Mouse (Mus musculus) lung, embryonic 15.5 days (tissue): ENCODE results near the gene Fastkd3. TPM values are rescaled to one million over a fixed set of nuclear protein-coding genes. Genes with fewer than 3 reads are reported as not detected.
"Not testable (repeated sequence)": the region's sequence is repeated elsewhere in the genome, so short reads cannot be mapped to it uniquely, and the experiment has no call there.

ENCODE experiments used
- ATAC-seq: fragments of 200-750 bp; cut with Nextera tagmentation; 2 replicates; pipeline ENCODE4 v1.8.0; 2017; ENCODE audit warnings: moderate number of reproducible peaks, borderline replicate concordance; ENCODE audit not compliant: low FRiP score, low TSS enrichment; ENCODE audit errors: extremely low read depth
- H3K27ac ChIP-seq: fragments of 300-500 bp; sonication (generic); 2 replicates; pipeline ENCODE4 v1.5.1; 2015; ENCODE audit warnings: moderate library complexity, mild to moderate bottlenecking, inconsistent platforms
- H3K27me3 ChIP-seq: fragments of 300-500 bp; sonication (generic); 2 replicates; pipeline ENCODE4 v1.6.1; 2015; ENCODE audit warnings: inconsistent platforms
- H3K36me3 ChIP-seq: fragments of 300-500 bp; sonication (generic); 2 replicates; pipeline ENCODE4 v1.6.1; 2015; ENCODE audit warnings: inconsistent platforms
- H3K4me1 ChIP-seq: fragments of 300-500 bp; sonication (generic); 2 replicates; pipeline ENCODE4 v1.6.1; 2015; ENCODE audit warnings: inconsistent platforms
- H3K4me2 ChIP-seq: fragments of 300-500 bp; sonication (generic); 2 replicates; pipeline ENCODE4 v1.6.1; 2015; ENCODE audit warnings: inconsistent platforms, mild to moderate bottlenecking, moderate library complexity
- H3K4me3 ChIP-seq: fragments of 300-500 bp; sonication (generic); 2 replicates; pipeline ENCODE4 v1.5.1; 2015; ENCODE audit warnings: mild to moderate bottlenecking, inconsistent platforms
- H3K9ac ChIP-seq: fragments of 300-500 bp; sonication (generic); 2 replicates; pipeline ENCODE4 v1.6.1; 2015; ENCODE audit warnings: inconsistent platforms
- H3K9me3 ChIP-seq: fragments of 300-500 bp; sonication (generic); 2 replicates; pipeline ENCODE4 v1.6.1; 2016; ENCODE audit warnings: inconsistent platforms
- WGBS: fragments of 180-500 bp; shearing (Covaris S2); methylation state at CpG from one replicate; pipeline ENCODE4 v1.1.7; 2015; 5-methylcytosine and 5-hydroxymethylcytosine counted together
- polyA plus RNA-seq: library from polyadenylated mRNA; unstranded; fragments of >200 nt; fragmentation: Nextera tagmentation; extraction: Ambion mirVana; gene quantifications from 2 replicates; pipeline ENCODE4 v1.2.1, GENCODE M21; 2015

Gene Fastkd3
- polyA plus RNA-seq: 34.7 and 36.0 TPM in 2 replicates

DNA sequence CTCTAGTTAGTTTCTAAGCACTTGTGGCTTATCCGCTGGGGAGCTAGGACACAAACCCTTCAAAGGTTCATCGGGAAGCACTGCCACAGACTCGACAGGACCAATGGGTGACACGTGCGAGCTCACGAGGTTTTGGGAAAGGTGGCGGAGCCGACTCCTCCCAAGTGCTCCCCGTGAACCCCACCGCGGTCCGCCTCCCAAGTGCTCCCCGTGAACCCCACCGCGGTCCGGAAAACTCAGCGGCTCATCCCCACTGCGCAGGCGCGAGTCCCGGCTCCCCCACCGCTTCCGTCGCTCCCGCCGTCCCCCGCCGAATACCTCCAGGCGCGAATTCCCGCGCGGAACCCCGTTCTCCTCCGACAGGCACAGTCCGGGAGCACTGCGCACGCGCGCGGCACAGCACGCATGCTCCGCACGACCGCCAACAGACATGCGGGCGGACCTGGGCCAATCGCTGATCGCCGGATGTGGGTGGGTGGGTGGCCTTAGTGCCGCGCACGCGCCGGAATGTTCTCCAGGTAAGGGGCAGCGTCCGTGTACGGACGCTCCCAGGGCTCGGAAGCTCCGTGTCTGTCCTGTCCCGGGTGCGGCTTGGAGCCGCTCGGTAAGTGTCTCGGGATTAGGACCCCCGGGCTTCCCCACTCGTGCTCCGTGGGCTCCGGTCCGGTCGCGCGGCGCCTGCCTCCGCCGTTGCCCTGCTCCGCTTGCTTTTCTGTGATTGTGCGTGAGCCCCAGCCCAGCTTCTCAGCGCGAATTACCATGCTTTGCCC is at the start of gene Fastkd3, which contains the start of gene Mtrr:
Gene Fastkd3, plus strand, starts transcription at position 488 of the 770 bp plus-strand sequence.
Gene Mtrr, minus strand, starts transcription at position 403 of the 770 bp plus-strand sequence.
- Histone ChIP-seq H3K9ac (peak within 1 kb of the TSS; percentile 66), H3K36me3 (peaks cover 38% of the 10 kb centered on the region), H3K9me3 (no peaks in the 10 kb centered on the region), H3K4me1 (peaks cover 15% of the 10 kb centered on the region), H3K4me3 (peak within 1 kb of the TSS; percentile 68), H3K4me2 (peak within 1 kb of the TSS; percentile 85), H3K27ac (peak within 1 kb of the TSS; percentile 85), H3K27me3 (no peaks in the 10 kb centered on the region)
- under 1% methylated on average over 57 of the region's 81 CpGs for WGBS
- peak; percentile 98 for ATAC-seq

DNA sequence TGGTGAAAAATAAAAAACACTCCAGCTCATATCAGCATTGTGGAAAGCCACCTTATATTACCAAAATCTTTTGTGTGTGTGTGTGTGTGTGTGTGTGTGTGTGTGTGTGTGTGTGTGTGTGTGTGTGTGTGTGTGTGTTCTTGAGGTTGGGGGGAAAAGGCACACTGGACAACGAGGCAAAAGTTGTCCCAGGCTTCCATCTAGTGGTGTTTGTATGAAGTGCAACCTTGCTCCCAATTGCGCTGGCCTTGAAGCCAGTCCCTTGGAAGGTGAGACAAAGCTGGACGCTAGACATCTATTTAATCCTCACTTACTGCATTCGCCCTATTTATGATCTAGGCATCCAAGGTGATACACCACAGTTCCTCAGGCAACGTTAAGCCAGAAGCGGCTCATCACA is 28.6 kb upstream of the Fastkd3 start:
- H3K36me3 ChIP-seq, H3K9me3 ChIP-seq, H3K9ac ChIP-seq, ATAC-seq, H3K27me3 ChIP-seq, H3K4me2 ChIP-seq, H3K27ac ChIP-seq, H3K4me3 ChIP-seq, H3K4me1 ChIP-seq: not testable (repeated sequence)
- WGBS: 15% methylated on average over 4 of the region's 6 CpGs

DNA sequence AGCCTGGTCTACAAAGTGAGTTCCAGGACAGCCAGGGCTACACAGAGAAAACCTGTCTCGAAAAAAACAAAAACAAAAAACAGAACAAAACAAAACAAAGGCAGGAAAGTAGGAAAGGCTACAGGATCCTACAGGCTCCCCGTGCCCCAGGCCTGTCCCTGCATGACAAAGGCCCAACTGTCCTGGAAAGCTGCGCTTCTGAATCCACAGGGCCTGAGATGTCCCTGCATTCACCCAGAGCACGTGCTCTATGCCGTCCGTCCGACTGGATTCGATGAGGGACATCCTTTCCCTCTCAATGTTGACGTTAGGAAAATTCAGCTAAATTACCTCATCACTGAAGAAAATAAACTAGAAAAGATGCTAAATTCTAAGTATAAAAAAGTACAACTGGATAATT is 13.9 kb upstream of the Fastkd3 start:
- Histone ChIP-seq H3K27ac (no peak overlapping the region), H3K27me3 (no peaks in the 10 kb centered on the region), H3K4me2 (no peak overlapping the region), H3K4me1 (peaks cover 8% of the 10 kb centered on the region; the same call in 1 of the 2 replicates), H3K4me3 (no peak overlapping the region), H3K36me3 (peaks cover 60% of the 10 kb centered on the region), H3K9ac (no peak overlapping the region), H3K9me3 (no peaks in the 10 kb centered on the region)
- 92% methylated on average over 9 of the region's 9 CpGs for WGBS
- no peak for ATAC-seq

DNA sequence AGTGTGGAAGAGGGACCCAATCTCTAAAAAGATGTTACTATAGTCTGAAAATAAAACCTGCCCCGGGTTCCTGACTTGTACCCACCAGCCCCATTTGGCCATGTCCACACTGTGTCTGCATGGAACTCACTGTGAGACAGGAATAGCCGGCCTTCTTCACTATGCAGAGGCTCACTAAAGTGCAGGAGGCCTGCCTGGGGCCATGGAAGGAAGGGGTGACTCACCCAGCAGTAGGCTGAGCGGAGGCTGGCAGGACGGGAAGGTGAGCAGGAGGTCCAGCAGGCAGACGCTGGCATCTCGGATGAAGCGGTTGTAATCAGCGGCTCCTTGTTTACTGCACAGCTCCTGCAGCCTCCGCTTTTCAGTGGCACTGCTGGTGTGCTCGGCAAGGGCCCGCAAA is 13.5 kb upstream of the Fastkd3 start:
- H3K36me3 ChIP-seq: peaks cover 59% of the 10 kb centered on the region
- H3K27ac ChIP-seq: no peak overlapping the region
- H3K4me1 ChIP-seq: peaks cover 12% of the 10 kb centered on the region; the same call in 1 of the 2 replicates
- ATAC-seq: no peak
- no peak overlapping the region for H3K4me2 ChIP-seq
- H3K9me3 ChIP-seq: no peaks in the 10 kb centered on the region
- 91% methylated on average over 11 of the region's 11 CpGs for WGBS
- no peak overlapping the region for H3K9ac ChIP-seq
- no peaks in the 10 kb centered on the region for H3K27me3 ChIP-seq
- no peak overlapping the region for H3K4me3 ChIP-seq

DNA sequence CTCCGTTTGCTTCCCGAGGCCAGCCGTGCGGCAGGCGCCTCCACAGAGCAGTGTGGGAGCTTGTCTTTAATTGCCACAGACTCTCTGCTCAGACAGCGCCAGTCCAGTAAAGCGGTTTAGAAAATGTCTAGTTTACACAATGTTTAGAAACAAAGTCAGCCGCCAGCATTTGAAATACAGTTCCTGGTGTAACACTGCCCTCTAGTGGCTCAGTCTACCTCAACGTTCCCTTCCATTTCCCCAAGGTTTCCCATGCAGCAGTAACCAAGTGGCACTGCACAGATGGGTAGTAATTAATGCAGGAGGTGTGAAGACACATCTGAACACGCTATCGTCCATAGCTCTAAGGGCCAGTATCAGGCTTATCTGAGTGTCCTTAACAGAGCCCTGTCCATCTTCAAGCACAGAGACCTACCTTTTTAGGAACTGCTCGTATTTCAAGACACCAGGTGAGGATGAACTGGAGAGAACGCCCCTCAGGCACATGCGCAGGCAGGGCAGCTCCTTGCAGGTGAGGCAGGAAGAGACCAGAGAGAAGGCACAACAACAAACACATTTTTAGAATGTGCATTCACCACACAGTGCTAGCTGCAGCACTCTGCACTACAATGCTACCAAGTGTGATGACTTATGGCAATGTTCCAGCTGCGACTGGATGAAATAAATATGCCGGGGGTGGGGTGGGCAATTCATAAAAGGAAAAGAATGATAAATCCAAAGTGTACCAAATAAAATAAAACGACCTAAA is 12.3 kb upstream of the Fastkd3 start:
- no peaks in the 10 kb centered on the region for H3K27me3 ChIP-seq
- peaks cover 47% of the 10 kb centered on the region for H3K36me3 ChIP-seq

DNA sequence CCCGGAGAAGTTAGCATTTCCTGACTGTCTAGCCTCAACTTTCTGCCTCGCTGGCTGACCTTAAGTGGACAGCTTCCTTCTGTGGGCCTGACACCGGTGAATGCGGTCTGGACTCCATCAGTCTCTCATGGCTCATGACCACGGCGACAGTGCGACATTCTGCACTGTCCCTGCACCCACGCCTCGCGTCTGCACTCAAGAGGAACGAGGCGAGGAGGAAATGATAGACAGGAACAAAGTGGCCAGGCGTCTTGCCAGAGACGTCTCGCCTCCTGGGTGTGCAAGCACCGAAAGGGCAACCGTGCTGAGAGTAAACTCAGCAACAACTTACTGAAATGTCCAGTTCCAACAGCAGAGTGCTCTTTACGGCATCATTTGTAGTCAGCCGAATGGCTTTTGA is 9.8 kb upstream of the Fastkd3 start:
- H3K9ac ChIP-seq: no peak overlapping the region

More for the DNA sequence above, 12.3 kb upstream of the Fastkd3 start:
- Histone ChIP-seq H3K9ac (no peak overlapping the region), H3K27ac (peak overlapping the region; percentile 0; the same call in 1 of the 2 replicates), H3K9me3 (no peaks in the 10 kb centered on the region), H3K4me2 (no peak overlapping the region), H3K4me3 (no peak overlapping the region), H3K4me1 (peaks cover 15% of the 10 kb centered on the region; the same call in 1 of the 2 replicates)
- peak; percentile 45; the same call in 1 of the 2 replicates for ATAC-seq
- WGBS: 53% methylated on average over 17 of the region's 17 CpGs

DNA sequence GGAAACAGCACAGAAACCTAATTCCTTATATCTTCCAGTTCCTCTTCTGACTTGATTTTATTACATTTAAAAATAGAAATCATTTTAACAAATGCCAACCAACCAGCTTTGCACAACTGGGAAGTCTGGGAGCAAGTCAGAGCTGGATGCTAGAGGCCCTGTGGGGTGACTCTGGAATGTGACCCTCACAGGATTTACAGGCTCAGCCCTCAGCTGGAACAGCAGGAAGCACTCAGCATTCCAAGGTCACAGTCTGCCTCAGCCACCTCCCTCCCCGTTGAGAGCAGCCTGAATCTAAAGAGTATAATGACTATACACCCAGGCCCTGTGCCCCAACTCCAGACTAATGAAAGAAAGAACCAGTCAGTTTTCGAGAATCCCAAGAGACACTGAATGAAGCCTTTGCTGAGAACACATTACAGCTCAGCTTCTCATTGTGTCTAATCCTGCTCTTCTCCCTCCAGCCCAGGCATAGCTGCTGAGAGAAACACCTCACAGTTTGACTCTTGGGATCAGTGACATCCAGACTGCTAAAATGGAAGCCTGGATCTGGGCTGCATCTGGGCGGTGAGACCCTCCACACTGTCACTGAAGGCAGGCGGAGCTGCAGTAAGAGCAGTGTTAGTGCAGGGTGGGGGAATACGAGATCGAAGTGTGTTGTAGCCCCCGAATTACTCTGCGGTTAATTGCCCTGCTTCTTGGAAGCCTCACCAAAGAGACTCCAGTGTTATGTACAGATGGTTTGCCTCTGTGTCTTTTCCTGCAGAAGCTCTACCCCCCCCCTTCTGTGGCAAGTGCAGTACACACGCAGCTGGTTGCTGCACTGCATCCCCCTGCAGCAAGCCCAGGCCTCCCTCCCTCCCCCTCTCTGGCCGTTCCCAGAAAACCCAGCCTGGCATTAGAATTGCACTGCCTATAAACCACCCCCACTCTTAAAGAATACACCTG is 8.8 kb upstream of the Fastkd3 start:
- H3K4me1 ChIP-seq: peaks cover 15% of the 10 kb centered on the region; the same call in 1 of the 2 replicates
- no peak overlapping the region for H3K4me2 ChIP-seq
- no peak overlapping the region for H3K4me3 ChIP-seq
- WGBS: 59% methylated on average over 10 of the region's 10 CpGs
- H3K27me3 ChIP-seq: no peaks in the 10 kb centered on the region
- H3K27ac ChIP-seq: peak overlapping the region; percentile 64
- H3K9ac ChIP-seq: no peak overlapping the region
- H3K36me3 ChIP-seq: peaks cover 34% of the 10 kb centered on the region
- no peaks in the 10 kb centered on the region for H3K9me3 ChIP-seq
- ATAC-seq: peak; percentile 58; the same call in 1 of the 2 replicates

More for the DNA sequence above, 9.8 kb upstream of the Fastkd3 start:
- no peaks in the 10 kb centered on the region for H3K27me3 ChIP-seq
- H3K27ac ChIP-seq: no peak overlapping the region
- no peak overlapping the region for H3K4me2 ChIP-seq
- 0 out of 2 replicates have a peak, but pooled peaks have one; percentile 15 for ATAC-seq
- WGBS: 70% methylated on average over 19 of the region's 19 CpGs
- peaks cover 38% of the 10 kb centered on the region for H3K36me3 ChIP-seq
- H3K9me3 ChIP-seq: no peaks in the 10 kb centered on the region
- H3K4me3 ChIP-seq: no peak overlapping the region
- peaks cover 15% of the 10 kb centered on the region; the same call in 1 of the 2 replicates for H3K4me1 ChIP-seq

DNA sequence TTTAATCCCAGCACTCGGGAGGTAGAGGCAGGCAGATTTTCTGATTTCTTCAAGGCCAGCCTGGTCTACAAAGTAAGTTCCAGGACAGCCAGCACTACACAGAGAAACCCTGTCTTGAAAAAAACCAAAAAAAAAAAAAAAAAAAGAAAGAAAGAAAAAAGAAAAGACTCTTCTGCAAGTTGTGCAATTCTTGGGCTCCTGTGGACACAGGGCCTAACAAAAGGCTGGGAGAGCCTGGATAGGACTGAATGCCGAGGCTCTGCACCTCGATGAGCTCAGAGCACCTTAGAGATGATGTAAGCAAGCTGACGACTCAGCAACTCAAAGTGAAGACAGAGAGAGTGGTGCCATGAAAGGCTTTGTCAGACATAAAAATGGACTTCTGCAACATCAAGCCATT is 7.6 kb upstream of the Fastkd3 start:
- no peak for ATAC-seq
- H3K4me3 ChIP-seq: no peak overlapping the region
- peaks cover 15% of the 10 kb centered on the region; the same call in 1 of the 2 replicates for H3K4me1 ChIP-seq
- H3K27ac ChIP-seq: no peak overlapping the region
- no peak overlapping the region for H3K4me2 ChIP-seq
- H3K27me3 ChIP-seq: no peaks in the 10 kb centered on the region
- peaks cover 29% of the 10 kb centered on the region for H3K36me3 ChIP-seq
- H3K9ac ChIP-seq: no peak overlapping the region
- no peaks in the 10 kb centered on the region for H3K9me3 ChIP-seq
- WGBS: 85% methylated on average over 4 of the region's 4 CpGs

DNA sequence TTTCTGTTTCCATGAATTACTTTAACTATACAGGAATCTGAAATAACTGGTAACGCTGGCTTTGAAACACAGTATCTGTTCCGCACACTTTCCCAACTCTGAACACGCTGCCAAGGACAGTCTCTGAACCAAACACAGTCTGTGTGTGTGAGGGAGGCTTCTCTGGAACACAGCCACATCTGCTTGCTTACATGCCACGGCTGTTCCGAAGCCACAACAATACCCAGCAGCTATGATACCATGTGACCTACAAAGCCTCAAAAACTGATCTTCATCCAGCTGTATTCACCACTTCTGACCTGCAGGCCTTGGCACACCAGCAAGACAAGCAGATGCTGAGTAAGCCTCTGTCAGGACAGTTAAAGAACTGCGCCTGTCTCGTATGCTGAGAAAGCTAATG is 4.1 kb upstream of the Fastkd3 start:
- no peaks in the 10 kb centered on the region for H3K27me3 ChIP-seq
- H3K4me2 ChIP-seq: no peak overlapping the region
- H3K4me1 ChIP-seq: peaks cover 18% of the 10 kb centered on the region
- H3K4me3 ChIP-seq: no peak overlapping the region
- 65% methylated on average over 7 of the region's 7 CpGs for WGBS
- peaks cover 19% of the 10 kb centered on the region for H3K36me3 ChIP-seq
- peak; percentile 45; the same call in 1 of the 2 replicates for ATAC-seq
- H3K9me3 ChIP-seq: no peaks in the 10 kb centered on the region
- 0 out of 2 replicates have a peak overlapping the region, but pooled peaks have one; percentile 22 for H3K27ac ChIP-seq
- no peak overlapping the region for H3K9ac ChIP-seq

DNA sequence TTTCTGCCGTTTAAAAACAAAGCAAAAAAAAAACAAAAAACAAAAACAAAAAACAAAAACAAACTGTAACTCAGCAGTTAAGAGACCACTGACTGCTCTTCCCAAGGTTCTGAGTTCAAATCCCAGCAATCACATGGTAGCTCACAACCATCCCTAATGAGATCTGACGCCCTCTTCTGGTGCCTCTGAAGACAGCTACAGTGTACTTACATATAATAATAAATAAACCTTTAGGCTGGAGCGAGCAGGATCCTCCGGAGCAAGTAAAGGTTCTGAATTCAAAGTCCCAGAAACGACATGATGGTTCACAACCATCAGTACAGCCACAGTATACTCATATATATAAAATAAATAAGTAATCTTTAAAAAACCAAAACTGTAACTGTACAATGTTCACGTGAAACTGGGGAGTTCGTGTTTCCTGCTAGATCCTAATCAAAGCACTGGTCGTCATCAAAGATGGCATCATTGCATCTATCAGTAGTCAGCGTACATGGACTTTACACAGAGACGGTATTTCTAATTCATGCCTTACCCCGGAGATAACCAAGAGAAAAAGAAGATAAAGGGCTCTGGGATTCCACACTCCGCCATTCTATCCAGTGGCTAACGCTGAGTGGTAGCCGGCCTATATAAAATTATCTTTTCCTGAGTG is 821 bp upstream of the Fastkd3 start:
- ATAC-seq: no peak
- peak overlapping the region; percentile 66 for H3K9ac ChIP-seq
- H3K4me3 ChIP-seq: peak overlapping the region; percentile 68
- H3K27me3 ChIP-seq: no peaks in the 10 kb centered on the region
- H3K4me2 ChIP-seq: peak overlapping the region; percentile 85
- H3K9me3 ChIP-seq: no peaks in the 10 kb centered on the region
- peak overlapping the region; percentile 85 for H3K27ac ChIP-seq
- peaks cover 15% of the 10 kb centered on the region for H3K4me1 ChIP-seq
- WGBS: 17% methylated on average over 14 of the region's 14 CpGs
- H3K36me3 ChIP-seq: peaks cover 39% of the 10 kb centered on the region

DNA sequence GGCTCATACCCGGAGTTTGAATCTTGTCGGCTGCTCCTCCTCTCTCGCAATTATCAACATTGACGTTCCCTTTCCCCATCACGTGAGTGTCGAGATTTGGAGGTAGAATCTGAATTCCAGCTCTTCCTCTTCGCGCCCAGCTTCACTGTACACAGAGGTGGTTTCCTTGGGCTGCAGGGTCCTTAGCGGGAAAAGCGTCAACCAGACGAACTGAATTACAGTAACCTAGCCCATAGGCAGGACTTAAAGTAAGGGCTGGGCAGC is 415 bp downstream of the Fastkd3 start:
- peak overlapping the region; percentile 68 for H3K4me3 ChIP-seq
- H3K9ac ChIP-seq: peak overlapping the region; percentile 66
- H3K9me3 ChIP-seq: no peaks in the 10 kb centered on the region
- H3K36me3 ChIP-seq: peaks cover 38% of the 10 kb centered on the region
- ATAC-seq: peak; percentile 6; the same call in 1 of the 2 replicates
- peak overlapping the region; percentile 85 for H3K4me2 ChIP-seq
- WGBS: 0% methylated on average over 11 of the region's 11 CpGs
- H3K4me1 ChIP-seq: peaks cover 15% of the 10 kb centered on the region
- no peaks in the 10 kb centered on the region for H3K27me3 ChIP-seq
- H3K27ac ChIP-seq: peak overlapping the region; percentile 85
